Mouse (Mus musculus) kidney, embryonic 14.5 days (tissue): ENCODE results near the gene Them4. TPM values are rescaled to one million over a fixed set of nuclear protein-coding genes. Genes with fewer than 3 reads are reported as not detected.
A peak's percentile ranks its signal among the peaks of the same experiment; 100 is the strongest.
"Not testable (repeated sequence)": the region's sequence is repeated elsewhere in the genome, so short reads cannot be mapped to it uniquely, and the experiment has no call there.

Experiments used
- ATAC-seq: fragments of 200-750 bp; cut with Nextera tagmentation; 2 replicates; pipeline ENCODE4 v1.8.0; 2017; ENCODE audit warnings: moderate number of reproducible peaks, mild to moderate bottlenecking, moderate TSS enrichment, moderate library complexity; ENCODE audit not compliant: low FRiP score, low TSS enrichment
- H3K27ac ChIP-seq: fragments of 300-500 bp; sonication (generic); 2 replicates; pipeline ENCODE4 v1.5.1; 2014; ENCODE audit warnings: low read depth, mild to moderate bottlenecking, low read length, moderate library complexity, mixed read lengths
- H3K27me3 ChIP-seq: fragments of 300-500 bp; sonication (generic); 2 replicates; pipeline ENCODE4 v1.6.1; 2014; ENCODE audit warnings: mild to moderate bottlenecking, low read length; ENCODE audit not compliant: control insufficient read depth, insufficient read depth
- H3K36me3 ChIP-seq: fragments of 300-500 bp; sonication (generic); 2 replicates; pipeline ENCODE4 v1.6.1; 2014; ENCODE audit warnings: low read length, mixed read lengths; ENCODE audit not compliant: control insufficient read depth, insufficient read depth
- H3K4me1 ChIP-seq: fragments of 300-500 bp; sonication (generic); 2 replicates; pipeline ENCODE4 v1.6.1; 2014; ENCODE audit warnings: low read length, mixed read lengths; ENCODE audit not compliant: control insufficient read depth, insufficient read depth
- H3K4me2 ChIP-seq: fragments of 300-500 bp; sonication (generic); replicated peaks from 2 replicates; pipeline ENCODE4 v1.6.1; 2014; ENCODE audit warnings: low read depth, mild to moderate bottlenecking, low read length
- H3K4me3 ChIP-seq: fragments of 300-500 bp; sonication (generic); 2 replicates; pipeline ENCODE4 v1.5.1; 2014; ENCODE audit warnings: mild to moderate bottlenecking, low read length
- H3K9ac ChIP-seq: fragments of 300-500 bp; sonication (generic); 2 replicates; pipeline ENCODE4 v1.6.1; 2014; ENCODE audit warnings: low read depth, mild to moderate bottlenecking, low read length, moderate library complexity
- H3K9me3 ChIP-seq: fragments of 300-500 bp; sonication (generic); 2 replicates; pipeline ENCODE4 v1.6.1; 2016; ENCODE audit warnings: low read length; ENCODE audit not compliant: control insufficient read depth
- WGBS: fragments of 180-500 bp; shearing (Covaris S2); extraction: QIAGEN DNeasy Blood & Tissue Kit; methylation state at CpG from one replicate; pipeline ENCODE4 v1.1.7; 2014; 5-methylcytosine and 5-hydroxymethylcytosine counted together
- polyA plus RNA-seq: library from polyadenylated mRNA; unstranded; fragments of >200 nt; fragmentation: Nextera tagmentation; extraction: Ambion mirVana; gene quantifications from 2 replicates; pipeline ENCODE4 v1.2.1, GENCODE M21; 2014

Gene Them4
- 10.2 and 12.0 TPM in 2 replicates for polyA plus RNA-seq

GRCm38 (mm10) chr3:94309633-94310363 is at the start of gene Them4:
TSS of gene Them4 (plus strand) at chr3:94310089.
- peak within 1 kb of the TSS; percentile 53 for H3K9ac ChIP-seq
- peak; percentile 100 for ATAC-seq
- H3K4me2 ChIP-seq = peak within 1 kb of the TSS; percentile 63
- peak within 1 kb of the TSS; percentile 60 for H3K4me3 ChIP-seq
- H3K36me3 ChIP-seq = no peaks in the 10 kb centered on the region
- peak within 1 kb of the TSS; percentile 55 for H3K27ac ChIP-seq
- H3K9me3 ChIP-seq = no peaks in the 10 kb centered on the region
- no peaks in the 10 kb centered on the region for H3K27me3 ChIP-seq
- WGBS = 2% methylated on average over 47 of the region's 47 CpGs
- H3K4me1 ChIP-seq = 0 out of 2 replicates have a peak, but pooled peaks cover 2% of the 10 kb centered on the region

DNA sequence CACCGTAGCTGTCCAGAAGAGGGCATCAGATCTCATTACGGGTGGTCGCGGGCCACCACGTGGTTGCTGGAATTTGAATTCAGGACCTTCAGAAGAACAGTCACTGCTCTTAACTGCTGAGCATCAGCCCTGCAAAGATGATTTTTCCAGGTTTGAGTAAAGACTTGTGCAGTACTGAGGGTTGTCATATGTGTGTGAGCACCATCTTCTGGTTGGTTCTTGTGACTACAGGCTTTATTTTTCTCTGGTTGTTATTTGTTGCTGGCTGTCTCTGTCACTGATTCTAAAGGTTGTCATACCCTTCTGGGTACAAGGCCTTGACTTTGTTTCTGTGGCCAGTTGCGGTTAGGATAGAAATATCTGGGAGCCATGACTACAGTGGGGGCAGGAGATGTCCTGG is 49.3 kb upstream of the Them4 start:
- H3K4me3 ChIP-seq = no peak overlapping the region
- H3K27ac ChIP-seq = no peak overlapping the region
- H3K4me2 ChIP-seq = no peak overlapping the region
- no peak overlapping the region for H3K9ac ChIP-seq
- H3K27me3 ChIP-seq = no peaks in the 10 kb centered on the region
- WGBS = 42% methylated on average over 6 of the region's 6 CpGs
- no peak for ATAC-seq
- no peaks in the 10 kb centered on the region for H3K36me3 ChIP-seq
- H3K4me1 ChIP-seq = no peaks in the 10 kb centered on the region
- no peaks in the 10 kb centered on the region for H3K9me3 ChIP-seq

GRCm38 (mm10) chr3:94263736-94264135 is 46.2 kb upstream of the Them4 start, which contains the start of gene Gm4778:
TSS of gene Gm4778 (plus strand) at chr3:94264036.
- H3K36me3 ChIP-seq, H3K4me2 ChIP-seq, ATAC-seq, H3K9me3 ChIP-seq, H3K9ac ChIP-seq, H3K27ac ChIP-seq, H3K4me1 ChIP-seq, H3K4me3 ChIP-seq, H3K27me3 ChIP-seq: not testable (repeated sequence)
- WGBS = 80% methylated on average over 1 of the region's 1 CpGs

DNA sequence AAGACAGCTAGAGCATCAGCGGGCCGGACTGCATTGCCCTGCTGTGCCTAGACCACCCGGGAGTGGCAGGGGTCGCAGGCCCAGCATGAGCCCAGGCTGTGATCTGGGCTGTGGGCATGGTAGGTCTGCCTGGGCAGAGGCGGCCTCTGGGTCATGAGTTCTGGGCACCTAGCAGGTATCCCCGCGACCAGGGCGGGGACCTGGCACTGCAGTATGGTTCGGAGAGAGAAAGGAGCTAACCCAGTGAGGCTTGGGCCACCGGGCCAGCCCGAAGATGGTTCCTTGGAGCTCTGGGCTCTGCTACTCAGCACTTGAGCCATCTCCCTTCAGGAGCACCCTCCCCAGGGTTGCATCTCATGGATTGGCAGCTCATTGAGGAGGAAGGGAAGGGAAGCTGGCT is 33.9 kb upstream of the Them4 start:
- Histone ChIP-seq H3K36me3 (no peaks in the 10 kb centered on the region), H3K4me3 (no peak overlapping the region), H3K4me1 (no peaks in the 10 kb centered on the region), H3K9ac (no peak overlapping the region), H3K4me2 (no peak overlapping the region), H3K27me3 (no peaks in the 10 kb centered on the region), H3K9me3 (no peaks in the 10 kb centered on the region), H3K27ac (no peak overlapping the region)
- 86% methylated on average over 11 of the region's 11 CpGs for WGBS
- no peak for ATAC-seq

- Histone ChIP-seq H3K4me2 (no peak overlapping the region), H3K27ac (no peak overlapping the region), H3K4me1 (no peaks in the 10 kb centered on the region), H3K4me3 (no peak overlapping the region), H3K9me3 (no peaks in the 10 kb centered on the region), H3K36me3 (no peaks in the 10 kb centered on the region), H3K27me3 (no peaks in the 10 kb centered on the region), H3K9ac (no peak overlapping the region)
- ATAC-seq = no peak
- WGBS = 76% methylated on average over 1 of the region's 1 CpGs
Observed at GRCm38 (mm10) chr3:94305457-94305856, 4.4 kb upstream of the Them4 start.

DNA sequence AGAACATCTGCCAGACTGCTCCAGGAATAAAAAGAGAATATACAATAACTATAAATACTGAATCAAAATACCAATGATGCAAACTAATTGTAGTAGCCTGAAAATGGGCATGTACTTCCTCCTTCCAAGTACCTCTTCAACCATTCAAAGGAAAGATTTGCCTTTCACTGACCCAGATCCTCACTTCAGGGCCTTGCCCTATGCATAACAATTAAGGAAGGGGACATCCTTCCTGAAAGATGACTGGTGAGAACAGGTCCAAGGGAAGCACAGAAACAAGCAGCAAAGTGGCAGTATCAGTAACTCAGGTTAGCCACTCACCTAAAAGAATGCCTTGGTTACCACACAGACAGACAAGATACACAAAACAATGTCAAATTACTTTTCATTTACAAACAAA is 2.9 kb upstream of the Them4 start:
- no peaks in the 10 kb centered on the region for H3K36me3 ChIP-seq
- H3K4me2 ChIP-seq = no peak overlapping the region
- no peaks in the 10 kb centered on the region for H3K9me3 ChIP-seq
- H3K4me3 ChIP-seq = no peak overlapping the region
- no peak for ATAC-seq
- no peak overlapping the region for H3K9ac ChIP-seq
- H3K27me3 ChIP-seq = no peaks in the 10 kb centered on the region
- 0 out of 2 replicates have a peak, but pooled peaks cover 2% of the 10 kb centered on the region for H3K4me1 ChIP-seq
- H3K27ac ChIP-seq = no peak overlapping the region

- peak overlapping the region; percentile 63 for H3K4me2 ChIP-seq
- no peaks in the 10 kb centered on the region for H3K9me3 ChIP-seq
- peak overlapping the region; percentile 49; the same call in 1 of the 2 replicates for H3K27ac ChIP-seq
- H3K4me1 ChIP-seq = 0 out of 2 replicates have a peak, but pooled peaks cover 2% of the 10 kb centered on the region
- H3K36me3 ChIP-seq = no peaks in the 10 kb centered on the region
- WGBS = 48% methylated on average over 7 of the region's 7 CpGs
- no peaks in the 10 kb centered on the region for H3K27me3 ChIP-seq
- no peak for ATAC-seq
- peak overlapping the region; percentile 60 for H3K4me3 ChIP-seq
- peak overlapping the region; percentile 53 for H3K9ac ChIP-seq
Observed at GRCm38 (mm10) chr3:94310491-94310890, 602 bp downstream of the Them4 start.

- Histone ChIP-seq H3K27ac (no peak overlapping the region), H3K36me3 (no peaks in the 10 kb centered on the region), H3K4me1 (0 out of 2 replicates have a peak, but pooled peaks cover 2% of the 10 kb centered on the region), H3K4me3 (peak overlapping the region; percentile 60), H3K9ac (no peak overlapping the region), H3K4me2 (peak overlapping the region; percentile 63), H3K9me3 (no peaks in the 10 kb centered on the region), H3K27me3 (no peaks in the 10 kb centered on the region)
- WGBS = 73% methylated on average over 6 of the region's 6 CpGs
- no peak for ATAC-seq
Observed at GRCm38 (mm10) chr3:94310911-94311310, 1.0 kb downstream of the Them4 start.

DNA sequence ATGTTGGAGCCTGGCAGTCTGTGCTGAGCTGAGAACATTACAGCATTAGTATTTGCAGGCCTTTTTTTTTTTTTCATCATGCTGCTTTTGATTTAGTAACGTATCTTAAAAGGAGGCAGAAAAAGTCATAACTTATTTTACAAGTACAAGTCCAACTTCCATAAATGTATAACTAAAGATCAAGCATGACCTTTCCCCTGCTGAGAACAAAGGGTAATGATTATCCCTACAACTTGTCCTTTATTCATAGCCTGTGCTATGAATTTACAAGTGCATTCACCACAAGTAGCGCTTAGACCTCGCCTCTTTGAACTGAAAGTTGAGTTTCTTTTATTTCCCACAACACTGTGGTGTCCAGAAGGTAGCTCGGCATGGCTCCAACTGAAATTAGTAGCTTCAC is 1.5 kb downstream of the Them4 start:
- H3K36me3 ChIP-seq = no peaks in the 10 kb centered on the region
- 89% methylated on average over 4 of the region's 4 CpGs for WGBS
- H3K4me3 ChIP-seq = no peak overlapping the region
- ATAC-seq = no peak
- H3K27me3 ChIP-seq = no peaks in the 10 kb centered on the region
- H3K4me1 ChIP-seq = 0 out of 2 replicates have a peak, but pooled peaks cover 2% of the 10 kb centered on the region
- H3K9me3 ChIP-seq = no peaks in the 10 kb centered on the region
- no peak overlapping the region for H3K27ac ChIP-seq
- no peak overlapping the region for H3K9ac ChIP-seq
- peak overlapping the region; percentile 63; the same call in 1 of the 2 replicates for H3K4me2 ChIP-seq
